Mouse (Mus musculus): ENCODE data around the gene Ywhab.

- TF ChIP-seq CTCF (IDR thresholded peaks at IDR 0.05), result no peak
- TF ChIP-seq EP300 (IDR thresholded peaks at IDR 0.05; ENCODE audit: insufficient read depth, low read depth, low read length), result no peak
- TF ChIP-seq POLR2A (IDR thresholded peaks at IDR 0.05; ENCODE audit: insufficient read depth, low read depth, low read length), result no peak
Measured at GRCm38 (mm10) chr2:164040949-164041348, 46.2 kb downstream of the Ywhab start.
